Mouse (Mus musculus) limb, embryonic 10.5 days (tissue): Measurements from ENCODE around the gene Cbln3. TPM values are rescaled to one million over a fixed set of nuclear protein-coding genes. Genes with fewer than 3 reads are reported as not detected.

Experiments used
- DNase-seq: peaks from one replicate; pipeline ENCODE4 v3.0.0-alpha.2; 2017; ENCODE audit warnings: low spot score
- H3K27ac ChIP-seq: fragments of 300-500 bp; sonication (generic); 2 replicates; pipeline ENCODE4 v1.5.1; 2016; ENCODE audit warnings: mild to moderate bottlenecking
- H3K27me3 ChIP-seq: fragments of 300-500 bp; sonication (generic); 2 replicates; pipeline ENCODE4 v1.6.1; 2016; ENCODE audit warnings: low read depth, mild to moderate bottlenecking; ENCODE audit not compliant: poor library complexity, severe bottlenecking
- H3K36me3 ChIP-seq: fragments of 300-500 bp; sonication (generic); 2 replicates; pipeline ENCODE4 v1.6.1; 2016; ENCODE audit warnings: mild to moderate bottlenecking, moderate library complexity
- H3K4me1 ChIP-seq: fragments of 300-500 bp; sonication (generic); 2 replicates; pipeline ENCODE4 v1.6.1; 2016
- H3K4me3 ChIP-seq: fragments of 300-500 bp; sonication (generic); 2 replicates; pipeline ENCODE4 v1.5.1; 2016; ENCODE audit warnings: mild to moderate bottlenecking, moderate library complexity
- H3K9me3 ChIP-seq: fragments of 300-500 bp; sonication (generic); replicated peaks from 2 replicates; pipeline ENCODE4 v1.6.1; 2016; ENCODE audit warnings: mild to moderate bottlenecking
- WGBS: fragments of 180-500 bp; shearing (Covaris S2); methylation state at CpG from one replicate; pipeline ENCODE4 v1.1.7; 2016; 5-methylcytosine and 5-hydroxymethylcytosine counted together
- polyA plus RNA-seq: library from polyadenylated mRNA; unstranded; fragments of >200 nt; fragmentation: Nextera tagmentation; extraction: Ambion mirVana; gene quantifications from 2 replicates; pipeline ENCODE4 v1.2.1, GENCODE M21; 2016

Cbln3 gene
- polyA plus RNA-seq, 1 experiment from 2014 or later, result 0.15 TPM

DNA sequence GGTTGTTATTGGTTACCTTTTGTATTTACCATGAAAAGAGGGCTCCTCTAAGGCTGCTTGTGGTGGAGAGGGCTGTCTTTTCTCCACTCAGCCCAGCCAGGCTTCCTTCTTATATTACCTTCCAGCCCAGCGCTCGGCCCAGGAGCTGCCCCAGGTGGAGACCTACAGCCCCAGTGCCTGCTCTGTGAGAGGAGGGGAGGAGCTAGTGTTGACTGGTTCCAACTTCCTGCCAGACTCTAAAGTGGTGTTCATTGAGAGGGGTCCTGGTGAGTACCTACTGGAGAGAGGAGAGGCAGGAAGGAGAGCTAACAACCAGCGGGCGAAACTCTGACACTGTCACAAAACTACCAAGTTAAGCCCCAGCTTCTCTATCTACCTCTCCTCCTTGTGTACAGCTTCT, 53.9 kb downstream of the Cbln3 start:
- Histone ChIP-seq H3K27me3 (no peaks in the 10 kb centered on the region), H3K4me1 (peaks cover 66% of the 10 kb centered on the region), H3K4me3 (no peak overlapping the region), H3K36me3 (peaks cover 87% of the 10 kb centered on the region), H3K27ac (no peak overlapping the region), H3K9me3 (no peaks in the 10 kb centered on the region)
- DNase-seq, result no peak
- WGBS, result 93% methylated on average over 4 of the region's 4 CpGs

DNA sequence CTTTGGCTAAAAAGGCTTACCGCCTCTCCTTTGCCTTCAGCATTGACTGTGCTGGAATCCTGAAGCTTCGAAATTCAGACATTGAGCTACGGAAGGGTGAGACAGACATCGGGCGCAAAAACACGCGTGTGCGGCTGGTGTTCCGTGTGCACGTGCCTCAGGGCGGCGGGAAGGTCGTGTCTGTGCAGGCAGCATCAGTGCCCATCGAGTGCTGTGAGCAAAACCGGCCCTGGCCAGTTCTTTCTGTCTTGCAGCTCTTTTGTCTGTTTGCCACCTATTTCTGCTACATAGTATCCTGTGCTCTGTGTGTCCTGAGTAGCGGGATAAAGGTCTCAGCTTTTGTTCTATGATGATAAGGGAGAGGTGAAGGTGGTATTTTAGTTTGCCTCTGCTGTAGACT, 54.3 kb downstream of the Cbln3 start:
- DNase-seq, result no peak
- H3K4me1 ChIP-seq, result peaks cover 64% of the 10 kb centered on the region
- H3K27ac ChIP-seq, result no peak overlapping the region
- H3K9me3 ChIP-seq, result no peaks in the 10 kb centered on the region
- H3K36me3 ChIP-seq, result peaks cover 87% of the 10 kb centered on the region
- H3K4me3 ChIP-seq, result no peak overlapping the region
- WGBS, result 93% methylated on average over 16 of the region's 16 CpGs
- H3K27me3 ChIP-seq, result no peaks in the 10 kb centered on the region

Other genes with a start within 250 kb of the Cbln3 start
- gene Ipo4, start 248.4 kb downstream of the Cbln3 start, polyA plus RNA-seq, result 134 and 152 TPM in 2 replicates
- 1.1 and 2.2 TPM in 2 replicates for gene Gm49378, start 246.5 kb downstream of the Cbln3 start, polyA plus RNA-seq
- gene Tm9sf1, start 240.6 kb downstream of the Cbln3 start, polyA plus RNA-seq, result 80.6 and 92.0 TPM in 2 replicates
- 0.60 and 0.61 TPM in 2 replicates for gene Tssk4, start 234.2 kb downstream of the Cbln3 start, polyA plus RNA-seq
- gene Mdp1, start 223.9 kb downstream of the Cbln3 start, polyA plus RNA-seq, result 58.8 and 67.0 TPM in 2 replicates
- gene Gmpr2, start 212.5 kb downstream of the Cbln3 start, polyA plus RNA-seq, result 55.8 and 60.8 TPM in 2 replicates
- gene Nedd8, start 212.3 kb downstream of the Cbln3 start, polyA plus RNA-seq, result 649 and 655 TPM in 2 replicates
- gene Tinf2, start 202.6 kb downstream of the Cbln3 start, polyA plus RNA-seq, result 66.2 and 77.9 TPM in 2 replicates
- gene Tgm1, start 170.5 kb downstream of the Cbln3 start, polyA plus RNA-seq, result 1.5 and 1.9 TPM in 2 replicates
- 27.3 and 29.7 TPM in 2 replicates for gene Rabggta, start 162.1 kb downstream of the Cbln3 start, polyA plus RNA-seq
- gene Dhrs1, start 138.7 kb downstream of the Cbln3 start, polyA plus RNA-seq, result 65.2 and 67.4 TPM in 2 replicates
- gene Nop9, start 138.7 kb downstream of the Cbln3 start, polyA plus RNA-seq, result 68.7 and 71.4 TPM in 2 replicates
- 0.24 TPM in 1 of 2 replicates, not detected in the other for gene Cideb, start 125.9 kb downstream of the Cbln3 start, polyA plus RNA-seq
- gene Ltb4r2, start 123.0 kb downstream of the Cbln3 start, polyA plus RNA-seq, result 0.23 and 0.30 TPM in 2 replicates
- 0.14 and 0.26 TPM in 2 replicates for gene Ltb4r1, start 118.4 kb downstream of the Cbln3 start, polyA plus RNA-seq
- gene Adcy4, start 100.3 kb downstream of the Cbln3 start, polyA plus RNA-seq, result 7.7 and 13.3 TPM in 2 replicates
- 25.3 and 29.3 TPM in 2 replicates for gene Ripk3, start 95.5 kb downstream of the Cbln3 start, polyA plus RNA-seq
- 106 and 157 TPM in 2 replicates for gene Nfatc4, start 61.2 kb downstream of the Cbln3 start, polyA plus RNA-seq
- gene Nynrin, start 30.4 kb downstream of the Cbln3 start, polyA plus RNA-seq, result 31.1 and 44.4 TPM in 2 replicates
- gene Khnyn, start 555 bp upstream of the Cbln3 start, polyA plus RNA-seq, result 35.0 and 38.8 TPM in 2 replicates
- gene Sdr39u1, start 15.9 kb upstream of the Cbln3 start, polyA plus RNA-seq, result 55.0 and 70.3 TPM in 2 replicates
- gene Cma1, start 60.3 kb upstream of the Cbln3 start, polyA plus RNA-seq, result not detected in 2 replicates
- gene Cma2, start 66.6 kb upstream of the Cbln3 start, polyA plus RNA-seq, result not detected in 2 replicates
- gene Mcpt1, start 133.6 kb upstream of the Cbln3 start, polyA plus RNA-seq, result not detected in 2 replicates
- not detected in 2 replicates for gene Mcpt9, start 146.1 kb upstream of the Cbln3 start, polyA plus RNA-seq
- not detected in 2 replicates for gene Mcpt2, start 157.6 kb upstream of the Cbln3 start, polyA plus RNA-seq
- not detected in 2 replicates for gene Mcpt4, start 177.9 kb upstream of the Cbln3 start, polyA plus RNA-seq
- gene Mcpt8, start 200.9 kb upstream of the Cbln3 start, polyA plus RNA-seq, result not detected in 2 replicates
- gene Ctsg, start 218.2 kb upstream of the Cbln3 start, polyA plus RNA-seq, result not detected in 2 replicates
- not detected in 2 replicates for gene Gzme, start 236.2 kb upstream of the Cbln3 start, polyA plus RNA-seq
- gene Gzmd, start 248.2 kb upstream of the Cbln3 start, polyA plus RNA-seq, result not detected in 2 replicates